Mouse (Mus musculus) thymus, adult 2 months (tissue): Measurements from ENCODE around the gene Tpcn1. TPM values are rescaled to one million over a fixed set of nuclear protein-coding genes. Genes with fewer than 3 reads are reported as not detected.

Experiments
- DNase-seq: peaks from one replicate; pipeline ENCODE4 v3.0.0; 2021
- H3K27ac ChIP-seq: fragments of 200-500 bp; 2 replicates; pipeline ENCODE4 v1.5.1; 2012; ENCODE audit warnings: low read length, control low read depth; ENCODE audit not compliant: control insufficient read depth, insufficient read depth
- H3K27me3 ChIP-seq: fragments of 200-500 bp; 2 replicates; pipeline ENCODE4 v1.6.1; 2012; ENCODE audit warnings: mild to moderate bottlenecking, low read length, moderate library complexity, mixed read lengths; ENCODE audit not compliant: control insufficient read depth, insufficient read depth
- H3K36me3 ChIP-seq: fragments of 200-500 bp; 2 replicates; pipeline ENCODE4 v1.6.1; 2012; ENCODE audit warnings: mild to moderate bottlenecking, low read length, moderate library complexity; ENCODE audit not compliant: control insufficient read depth, insufficient read depth
- H3K4me1 ChIP-seq: fragments of 200-500 bp; replicated peaks from 2 replicates; pipeline ENCODE4 v1.6.1; 2012; ENCODE audit warnings: low read length; ENCODE audit not compliant: control insufficient read depth, insufficient read depth
- H3K4me3 ChIP-seq: fragments of 200-500 bp; 2 replicates; pipeline ENCODE4 v1.5.1; 2012; ENCODE audit warnings: mild to moderate bottlenecking, low read length, control low read depth, moderate library complexity; ENCODE audit not compliant: control insufficient read depth, insufficient read depth
- CTCF ChIP-seq: fragments of 200-500 bp; IDR thresholded peaks from 2 replicates; pipeline ENCODE4 v1.5.1; 2012; ENCODE audit warnings: mild to moderate bottlenecking, control low read depth, low read length, moderate library complexity, borderline replicate concordance; ENCODE audit not compliant: control insufficient read depth, poor library complexity, insufficient read depth; ENCODE audit errors: extremely low read depth
- POLR2A ChIP-seq: fragments of 200-500 bp; IDR thresholded peaks from 2 replicates; pipeline ENCODE4 v1.6.1; 2012; ENCODE audit warnings: mild to moderate bottlenecking, low read length, control low read depth, moderate library complexity; ENCODE audit not compliant: control insufficient read depth, poor library complexity, insufficient read depth; ENCODE audit errors: extremely low read depth
- WGBS: fragments of 180-500 bp; shearing (Covaris S2); methylation state at CpG from one replicate; pipeline ENCODE4 v1.1.7; 2018; 5-methylcytosine and 5-hydroxymethylcytosine counted together
- polyA plus RNA-seq: library from polyadenylated mRNA; depleted of rRNA; stranded (reverse); fragments of >200 nt; gene quantifications from 2 replicates; pipeline ENCODE4 v1.2.3, GENCODE M21; 2012

Gene Tpcn1
- polyA plus RNA-seq, 1 experiment, result 203 TPM

DNA sequence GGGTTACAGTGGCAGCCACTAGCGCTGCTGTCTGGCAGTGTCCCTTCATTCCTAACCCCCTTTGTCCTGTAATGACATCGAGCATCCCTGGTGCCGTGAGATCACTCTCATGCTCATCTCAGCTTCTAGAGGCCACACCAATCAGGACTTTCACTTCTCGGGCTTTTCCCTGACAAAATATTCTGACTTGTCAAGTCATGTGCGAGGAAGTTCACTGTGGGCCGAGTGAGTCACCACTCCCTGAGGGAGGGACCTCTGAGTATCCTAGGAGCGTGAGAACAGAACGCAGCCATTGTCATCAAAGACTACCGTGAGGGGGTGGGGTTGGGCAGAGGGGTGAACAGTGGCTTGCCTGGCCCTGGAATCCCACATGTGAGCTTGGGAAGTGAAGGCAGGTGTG lies 70.9 kb downstream of the Tpcn1 start:
- no peaks in the 10 kb centered on the region for H3K36me3 ChIP-seq
- 80% methylated on average over 9 of the region's 9 CpGs for WGBS
- no peak for DNase-seq
- no peaks in the 10 kb centered on the region for H3K27me3 ChIP-seq
- H3K4me3 ChIP-seq, result no peak overlapping the region
- no peak overlapping the region for H3K27ac ChIP-seq
- TF ChIP-seq CTCF (no peak), POLR2A (no peak)
- no peaks in the 10 kb centered on the region for H3K4me1 ChIP-seq

GRCm38 (mm10) chr5:120516221-120516984 lies 72.1 kb downstream of the Tpcn1 start:
- Histone ChIP-seq H3K4me1 (peaks cover 8% of the 10 kb centered on the region), H3K4me3 (no peak overlapping the region), H3K27ac (no peak overlapping the region), H3K27me3 (no peaks in the 10 kb centered on the region), H3K36me3 (no peaks in the 10 kb centered on the region)
- TF ChIP-seq CTCF (no peak), POLR2A (no peak)
- 85% methylated on average over 15 of the region's 15 CpGs for WGBS
- DNase-seq, result no peak

DNA sequence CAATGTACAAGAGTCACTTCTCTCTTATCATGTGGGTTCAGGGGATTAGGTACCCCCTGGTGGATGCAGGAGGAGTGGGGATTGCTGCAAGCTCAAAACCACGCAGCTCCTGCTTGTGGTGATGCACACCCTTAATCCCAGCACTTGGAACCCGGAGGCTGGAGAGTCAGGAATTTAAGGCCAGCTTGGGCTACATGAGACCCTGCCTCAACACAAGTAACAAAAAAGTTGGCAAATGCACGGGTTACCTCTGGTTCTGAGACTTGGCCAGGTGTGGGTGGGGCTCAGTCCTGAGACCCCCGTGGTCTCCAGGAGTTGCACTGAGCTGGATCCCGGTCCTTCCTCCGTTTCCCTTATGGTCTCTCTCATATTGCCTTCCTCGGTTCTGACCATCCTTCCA lies 73.0 kb downstream of the Tpcn1 start:
- Histone ChIP-seq H3K4me3 (no peak overlapping the region), H3K27ac (no peak overlapping the region), H3K36me3 (no peaks in the 10 kb centered on the region), H3K4me1 (peaks cover 14% of the 10 kb centered on the region), H3K27me3 (no peaks in the 10 kb centered on the region)
- no peak for TF ChIP-seq POLR2A
- TF ChIP-seq CTCF, result no peak
- no peak for DNase-seq
- 91% methylated on average over 7 of the region's 7 CpGs for WGBS

GRCm38 (mm10) chr5:120514754-120515153 lies 73.7 kb downstream of the Tpcn1 start:
- no peaks in the 10 kb centered on the region for H3K27me3 ChIP-seq
- WGBS, result 60% methylated on average over 4 of the region's 4 CpGs
- no peak overlapping the region for H3K27ac ChIP-seq
- peaks cover 16% of the 10 kb centered on the region for H3K4me1 ChIP-seq
- no peak overlapping the region for H3K4me3 ChIP-seq
- TF ChIP-seq CTCF (no peak), POLR2A (no peak)
- H3K36me3 ChIP-seq, result no peaks in the 10 kb centered on the region
- no peak for DNase-seq

- no peaks in the 10 kb centered on the region for H3K36me3 ChIP-seq
- H3K4me1 ChIP-seq, result peaks cover 16% of the 10 kb centered on the region
- DNase-seq, result no peak
- H3K4me3 ChIP-seq, result no peak overlapping the region
- TF ChIP-seq CTCF (no peak), POLR2A (no peak)
- H3K27me3 ChIP-seq, result no peaks in the 10 kb centered on the region
- no peak overlapping the region for H3K27ac ChIP-seq
- 94% methylated on average over 9 of the region's 9 CpGs for WGBS
These were observed 74.3 kb downstream of the Tpcn1 start for GRCm38 (mm10) chr5:120514031-120514677.

- 93% methylated on average over 15 of the region's 15 CpGs for WGBS
- TF ChIP-seq POLR2A (no peak), CTCF (no peak)
- H3K4me1 ChIP-seq, result peaks cover 16% of the 10 kb centered on the region
- no peak overlapping the region for H3K4me3 ChIP-seq
- no peaks in the 10 kb centered on the region for H3K27me3 ChIP-seq
- no peak for DNase-seq
- H3K36me3 ChIP-seq, result no peaks in the 10 kb centered on the region
- no peak overlapping the region for H3K27ac ChIP-seq
These were observed 75.4 kb downstream of the Tpcn1 start for GRCm38 (mm10) chr5:120512911-120513555.
